Mouse (Mus musculus): ENCODE measurements at regions not wholly inside any gene's neighbourhood (a gene's known extent, or its start where the extent isn't known, plus 50 kb on each side); places are given as distances from the start of the nearest gene placed in this dataset.

DNA sequence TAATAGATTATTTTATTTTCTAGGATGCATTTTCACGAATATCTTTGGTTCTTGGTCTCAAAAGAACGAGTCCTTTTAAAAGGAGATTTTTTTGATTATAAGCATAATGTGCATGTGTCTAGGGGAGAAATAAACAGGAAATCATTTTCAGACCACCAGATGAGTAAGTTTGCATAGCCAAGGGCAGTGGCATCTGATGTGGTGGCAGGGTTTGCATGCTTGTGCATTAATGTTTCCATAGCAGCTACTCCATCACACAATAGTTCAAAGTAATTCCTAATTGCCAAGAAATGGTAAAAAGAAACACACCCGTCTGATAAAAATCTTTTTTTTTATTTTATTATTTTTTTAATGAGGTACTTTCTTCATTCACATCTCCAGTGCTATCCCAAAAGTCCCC lies 182.3 kb downstream of the Gnai1 start:
- no peak for ATAC-seq (replicated peaks)
- Histone ChIP-seq H3K4me2 (replicated peaks) (no peak overlapping the region), H3K36me3 (no peaks in the 10 kb centered on the region), H3K27ac (replicated peaks) (no peak overlapping the region), H3K27me3 (no peaks in the 10 kb centered on the region), H3K4me1 (no peaks in the 10 kb centered on the region), H3K9me3 (no peaks in the 10 kb centered on the region), H3K9ac (replicated peaks) (no peak overlapping the region), H3K4me3 (no peak overlapping the region)
- WGBS = 71% methylated on average over 3 of the region's 3 CpGs

DNA sequence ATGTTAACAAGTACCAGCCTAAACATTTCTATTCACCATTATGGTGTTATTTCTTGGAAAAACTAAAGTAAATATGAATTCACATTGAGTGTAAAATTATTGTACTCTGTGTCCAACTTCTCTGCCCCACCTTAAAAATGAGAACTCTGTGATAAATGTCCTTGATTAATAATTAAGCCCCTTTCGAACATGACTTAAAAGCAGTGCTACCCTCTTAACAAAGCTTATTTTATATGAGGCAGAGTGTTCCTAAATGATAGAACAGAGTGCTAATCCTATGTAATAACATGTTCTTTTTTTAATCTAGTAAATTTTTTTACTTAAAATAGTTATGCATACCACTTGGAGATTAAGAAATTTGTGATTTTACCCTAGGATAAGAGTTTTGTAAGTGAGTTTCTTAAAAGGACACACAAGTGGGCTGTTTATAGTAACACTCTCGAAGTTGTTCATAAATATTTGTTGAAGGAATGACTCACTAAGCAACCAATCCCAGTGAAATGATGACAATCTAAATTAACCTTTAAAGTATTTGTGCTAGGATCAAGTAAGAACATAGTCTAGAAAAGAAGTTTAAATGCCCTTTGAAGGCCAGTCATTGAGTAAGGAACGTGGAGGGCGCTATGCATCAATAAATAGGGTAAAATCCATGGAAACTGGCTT lies 148.6 kb downstream of the Gnai1 start:
- Histone ChIP-seq H3K9ac (replicated peaks) (no peak overlapping the region), H3K4me2 (replicated peaks) (no peak overlapping the region), H3K27ac (replicated peaks) (no peak overlapping the region), H3K4me3 (no peak overlapping the region), H3K36me3 (no peaks in the 10 kb centered on the region), H3K27me3 (no peaks in the 10 kb centered on the region), H3K4me1 (no peaks in the 10 kb centered on the region), H3K9me3 (no peaks in the 10 kb centered on the region)
- 82% methylated on average over 4 of the region's 4 CpGs for WGBS
- ATAC-seq (replicated peaks) = no peak
